Mouse (Mus musculus) liver, embryonic 14.5 days (tissue): ENCODE results near the gene Pqbp1. TPM values are rescaled to one million over a fixed set of nuclear protein-coding genes. Genes with fewer than 3 reads are reported as not detected.
A peak's percentile ranks its signal among the peaks of the same experiment; 100 is the strongest.
"Not testable (repeated sequence)": the region's sequence is repeated elsewhere in the genome, so short reads cannot be mapped to it uniquely, and the experiment has no call there.

Experiments used
- ATAC-seq: fragments of 200-750 bp; cut with Nextera tagmentation; 2 replicates; pipeline ENCODE4 v1.8.0; 2017; ENCODE audit warnings: moderate number of reproducible peaks, mild to moderate bottlenecking, moderate library complexity; ENCODE audit not compliant: insufficient read depth
- DNase-seq, 3 experiments: peaks; one replicate each; pipeline ENCODE4 v3.0.0-alpha.2; 2012 to 2013; ENCODE audit warnings: low read depth in 3 of 3, low spot score in 3 of 3
- H3K27ac ChIP-seq: fragments of 300-500 bp; sonication (generic); 2 replicates; pipeline ENCODE4 v1.5.1; 2014; ENCODE audit warnings: moderate library complexity, mild to moderate bottlenecking, control low read depth, inconsistent platforms
- H3K27me3 ChIP-seq: fragments of 300-500 bp; sonication (generic); 2 replicates; pipeline ENCODE4 v1.6.1; 2014; ENCODE audit warnings: mild to moderate bottlenecking, low read length, moderate library complexity; ENCODE audit not compliant: control insufficient read depth, insufficient read depth
- H3K36me3 ChIP-seq: fragments of 300-500 bp; sonication (generic); replicated peaks from 2 replicates; pipeline ENCODE4 v1.6.1; 2014; ENCODE audit warnings: low read depth; ENCODE audit not compliant: control insufficient read depth, insufficient read depth
- H3K4me1 ChIP-seq, 2 experiments: fragments of 200-500 bp in 1 of 2; fragments of 300-500 bp in 1 of 2; sonication (generic) in 1 of 2; replicated peaks; 2 replicates each; pipeline ENCODE4 v1.6.1; 2012 to 2014; ENCODE audit warnings: antibody characterized with exemption in 1 of 2, inconsistent platforms in 1 of 2, low read length in 1 of 2; ENCODE audit not compliant: control insufficient read depth in 2 of 2, insufficient read depth in 2 of 2
- H3K4me2 ChIP-seq: fragments of 300-500 bp; sonication (generic); 2 replicates; pipeline ENCODE4 v1.6.1; 2014; ENCODE audit warnings: low read depth, mild to moderate bottlenecking, control low read depth, moderate library complexity
- H3K4me3 ChIP-seq, 2 experiments: fragments of 200-500 bp in 1 of 2; fragments of 300-500 bp in 1 of 2; sonication (generic) in 1 of 2; 2 replicates each; pipeline ENCODE4 v1.5.1; 2012 to 2014; ENCODE audit warnings: low read depth in 2 of 2, low read length in 2 of 2, mild to moderate bottlenecking in 2 of 2, control low read depth in 1 of 2, inconsistent platforms in 1 of 2, moderate library complexity in 1 of 2; ENCODE audit not compliant: insufficient read depth in 1 of 2
- H3K9ac ChIP-seq: fragments of 300-500 bp; sonication (generic); replicated peaks from 2 replicates; pipeline ENCODE4 v1.6.1; 2014; ENCODE audit warnings: mild to moderate bottlenecking, control low read depth, moderate library complexity
- H3K9me3 ChIP-seq: fragments of 300-500 bp; sonication (generic); 2 replicates; pipeline ENCODE4 v1.6.1; 2016; ENCODE audit warnings: low read length, mixed read lengths; ENCODE audit not compliant: control insufficient read depth
- CTCF ChIP-seq: IDR thresholded peaks from 2 replicates; pipeline ENCODE4 v1.5.1; 2016; ENCODE audit warnings: antibody characterized with exemption, low read depth, control low read depth
- EP300 ChIP-seq: IDR thresholded peaks from 2 replicates; pipeline ENCODE4 v1.6.1; 2016; ENCODE audit warnings: antibody characterized with exemption, low read depth
- WGBS: fragments of 180-500 bp; shearing (Covaris S2); extraction: QIAGEN DNeasy Blood & Tissue Kit; methylation state at CpG from one replicate; pipeline ENCODE4 v1.1.7; 2014; ENCODE audit not compliant: insufficient replicate concordance; 5-methylcytosine and 5-hydroxymethylcytosine counted together
- polyA plus RNA-seq, 2 experiments: library from polyadenylated mRNA; depleted of rRNA in 1 of 2; stranded (reverse) in 1 of 2; unstranded in 1 of 2; fragments of >200 nt; fragmentation: Nextera tagmentation in 1 of 2; extraction: Ambion mirVana in 1 of 2; gene quantifications; 2 replicates each; pipeline versions ENCODE4 v1.2.1 to v1.2.3; 2012 to 2014

Pqbp1 gene
- polyA plus RNA-seq, 2 experiments, result 28.4 to 41.4 TPM

GRCm38 (mm10) chrX:7922032-7922431 lies 23.0 kb upstream of the Pqbp1 start:
- WGBS, result 7% methylated on average over 48 of the region's 48 CpGs

GRCm38 (mm10) chrX:7919601-7920383 lies 20.7 kb upstream of the Pqbp1 start, which contains the start of gene Pcsk1n:
TSS of gene Pcsk1n (plus strand) at chrX:7919822.
- no peak for DNase-seq
- no peak for ATAC-seq
- peaks cover 64% of the 10 kb centered on the region for H3K27me3 ChIP-seq
- H3K4me2 ChIP-seq, result no peak within 1 kb of the TSS
- TF ChIP-seq CTCF (no peak), EP300 (no peak)
- H3K4me3 ChIP-seq, result no peak within 1 kb of the TSS
- H3K27ac ChIP-seq, result no peak within 1 kb of the TSS
- no peaks in the 10 kb centered on the region for H3K4me1 ChIP-seq
- no peaks in the 10 kb centered on the region for H3K9me3 ChIP-seq
- 14% methylated on average over 39 of the region's 40 CpGs for WGBS
- no peaks in the 10 kb centered on the region for H3K36me3 ChIP-seq
- no peak within 1 kb of the TSS for H3K9ac ChIP-seq

More at GRCm38 (mm10) chrX:7922032-7922431, 23.0 kb upstream of the Pqbp1 start:
- no peak for DNase-seq
- Histone ChIP-seq H3K4me3 (0 out of 4 replicates have a peak overlapping the region, but pooled peaks of 1 of the 2 experiments have one; percentile 3), H3K4me1 (no peaks in the 10 kb centered on the region), H3K4me2 (peak overlapping the region; percentile 22; the same call in 1 of the 2 replicates), H3K36me3 (no peaks in the 10 kb centered on the region), H3K9ac (no peak overlapping the region), H3K27ac (no peak overlapping the region), H3K9me3 (no peaks in the 10 kb centered on the region), H3K27me3 (peaks cover 85% of the 10 kb centered on the region)
- TF ChIP-seq CTCF (no peak), EP300 (no peak)
- no peak for ATAC-seq

- not testable (repeated sequence) for H3K27ac ChIP-seq, H3K36me3 ChIP-seq, H3K4me3 ChIP-seq, H3K9me3 ChIP-seq, H3K4me1 ChIP-seq, H3K9ac ChIP-seq, DNase-seq, H3K4me2 ChIP-seq, ATAC-seq
- WGBS, result 44% methylated on average over 6 of the region's 6 CpGs
- TF ChIP-seq CTCF, result peak; percentile 51
- peaks cover 46% of the 10 kb centered on the region for H3K27me3 ChIP-seq
Observed at GRCm38 (mm10) chrX:7917960-7918359, 18.9 kb upstream of the Pqbp1 start.

GRCm38 (mm10) chrX:7915669-7916068 lies 16.6 kb upstream of the Pqbp1 start:
- peak; percentile 42 for TF ChIP-seq CTCF
- WGBS, result 15% methylated on average over 3 of the region's 3 CpGs
- H3K4me1 ChIP-seq, H3K4me3 ChIP-seq, H3K4me2 ChIP-seq, ATAC-seq, H3K9ac ChIP-seq, H3K27ac ChIP-seq, H3K9me3 ChIP-seq, H3K36me3 ChIP-seq, DNase-seq: not testable (repeated sequence)
- H3K27me3 ChIP-seq, result peaks cover 23% of the 10 kb centered on the region

GRCm38 (mm10) chrX:7910473-7910872 lies 11.4 kb upstream of the Pqbp1 start:
- H3K9me3 ChIP-seq, result no peaks in the 10 kb centered on the region
- no peak overlapping the region for H3K4me2 ChIP-seq
- H3K36me3 ChIP-seq, result no peaks in the 10 kb centered on the region
- H3K4me1 ChIP-seq, result no peaks in the 10 kb centered on the region
- DNase-seq (no peak), ATAC-seq (no peak)
- TF ChIP-seq CTCF (no peak), EP300 (no peak)
- H3K9ac ChIP-seq, result no peak overlapping the region
- no peak overlapping the region for H3K4me3 ChIP-seq
- 57% methylated on average over 6 of the region's 6 CpGs for WGBS
- H3K27ac ChIP-seq, result no peak overlapping the region
- no peaks in the 10 kb centered on the region for H3K27me3 ChIP-seq

GRCm38 (mm10) chrX:7909242-7909641 lies 10.2 kb upstream of the Pqbp1 start, which contains the start of gene Gm10490:
TSS of gene Gm10490 (plus strand) at chrX:7909542.
- H3K4me3 ChIP-seq, H3K27ac ChIP-seq, H3K36me3 ChIP-seq, ATAC-seq, H3K9me3 ChIP-seq, H3K27me3 ChIP-seq, H3K4me2 ChIP-seq, H3K4me1 ChIP-seq, H3K9ac ChIP-seq, DNase-seq: not testable (repeated sequence)
- WGBS, result 75% methylated on average over 4 of the region's 4 CpGs
